Mouse (Mus musculus): Measurements from ENCODE around the gene Lrrc8a.

Gene Lrrc8a

GRCm38 (mm10) chr2:30261921-30262839 is 24.7 kb downstream of the Lrrc8a start:
- DNase-seq (ENCODE audit: low spot score): no peak

DNA sequence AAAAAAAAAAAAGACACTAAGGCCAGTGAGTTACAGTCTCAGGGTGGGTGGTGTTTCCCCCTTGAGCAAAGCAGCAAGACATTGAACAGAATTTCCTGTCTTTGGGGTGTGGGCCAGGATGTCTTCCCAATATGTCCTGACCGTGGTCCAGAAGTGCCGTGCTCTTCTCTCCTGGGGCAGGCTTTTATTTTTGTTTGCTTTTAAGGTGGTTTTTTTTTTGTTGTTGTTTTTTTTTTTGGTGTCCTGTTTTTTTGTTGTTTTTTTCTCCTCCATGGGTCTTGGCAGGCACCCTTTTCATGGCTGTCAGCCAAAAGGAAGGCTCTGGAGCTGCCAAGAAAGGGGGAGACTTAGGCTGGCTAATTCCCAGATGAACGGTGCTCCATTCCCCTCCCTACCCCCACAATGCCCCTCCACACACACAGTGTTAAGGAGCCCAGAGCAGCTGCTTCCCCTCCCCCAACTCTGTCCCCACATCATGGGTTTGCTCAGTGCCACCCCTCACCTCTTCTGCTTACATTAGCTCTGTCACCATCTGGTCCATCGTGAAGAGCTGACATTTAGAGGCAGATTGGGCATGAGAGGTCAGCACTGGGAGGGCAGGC is 25.4 kb downstream of the Lrrc8a start:
- DNase-seq (ENCODE audit: low spot score): no peak

- DNase-seq (ENCODE audit: low spot score): no peak
Measured at GRCm38 (mm10) chr2:30263811-30264210, 26.3 kb downstream of the Lrrc8a start.

GRCm38 (mm10) chr2:30264671-30265519 is 27.4 kb downstream of the Lrrc8a start:
- no peak for DNase-seq (ENCODE audit: low spot score)

GRCm38 (mm10) chr2:30265767-30266253 is 28.3 kb downstream of the Lrrc8a start, which contains the start of gene Phyhd1:
Gene Phyhd1 (plus strand): TSS chr2:30266203.
- DNase-seq (ENCODE audit: low spot score): no peak

- no peak for DNase-seq (ENCODE audit: low spot score)
Measured at GRCm38 (mm10) chr2:30266392-30266941, 29.0 kb downstream of the Lrrc8a start.

DNA sequence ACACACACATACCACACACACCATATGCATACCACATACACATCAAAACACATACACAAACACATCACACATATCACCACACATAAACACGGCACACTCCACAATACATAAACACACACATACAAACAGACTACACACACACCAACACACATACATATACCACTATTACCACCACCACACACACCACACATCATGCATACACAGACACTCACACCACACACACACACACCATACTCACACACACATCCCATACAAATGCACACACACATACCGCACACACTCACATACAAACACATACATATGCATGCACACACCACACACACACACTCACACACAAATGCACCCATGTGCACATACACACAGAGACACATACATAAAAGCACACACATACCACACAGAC is 30.0 kb downstream of the Lrrc8a start:
- no peak for DNase-seq (ENCODE audit: low spot score)

DNA sequence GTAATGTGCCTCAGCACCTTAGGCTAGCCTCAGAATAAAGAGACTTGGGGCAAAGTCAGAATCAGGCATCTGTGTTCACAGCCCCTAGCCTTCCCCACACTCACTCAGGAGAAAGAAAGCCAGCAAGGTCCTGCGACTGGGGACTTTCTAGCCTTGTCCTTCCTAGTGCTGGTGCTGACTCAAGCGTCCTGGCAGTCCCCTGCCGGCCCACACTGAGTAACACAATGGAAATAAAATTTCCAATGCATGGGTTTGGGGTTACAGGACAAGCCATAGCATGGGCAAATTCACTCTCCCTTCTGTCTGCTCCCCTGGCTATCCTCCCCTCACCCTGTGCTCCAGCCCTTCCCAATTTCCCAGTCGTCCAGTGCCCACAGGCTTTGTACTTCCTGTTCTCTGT is 30.9 kb downstream of the Lrrc8a start:
- DNase-seq (ENCODE audit: low spot score): no peak

DNA sequence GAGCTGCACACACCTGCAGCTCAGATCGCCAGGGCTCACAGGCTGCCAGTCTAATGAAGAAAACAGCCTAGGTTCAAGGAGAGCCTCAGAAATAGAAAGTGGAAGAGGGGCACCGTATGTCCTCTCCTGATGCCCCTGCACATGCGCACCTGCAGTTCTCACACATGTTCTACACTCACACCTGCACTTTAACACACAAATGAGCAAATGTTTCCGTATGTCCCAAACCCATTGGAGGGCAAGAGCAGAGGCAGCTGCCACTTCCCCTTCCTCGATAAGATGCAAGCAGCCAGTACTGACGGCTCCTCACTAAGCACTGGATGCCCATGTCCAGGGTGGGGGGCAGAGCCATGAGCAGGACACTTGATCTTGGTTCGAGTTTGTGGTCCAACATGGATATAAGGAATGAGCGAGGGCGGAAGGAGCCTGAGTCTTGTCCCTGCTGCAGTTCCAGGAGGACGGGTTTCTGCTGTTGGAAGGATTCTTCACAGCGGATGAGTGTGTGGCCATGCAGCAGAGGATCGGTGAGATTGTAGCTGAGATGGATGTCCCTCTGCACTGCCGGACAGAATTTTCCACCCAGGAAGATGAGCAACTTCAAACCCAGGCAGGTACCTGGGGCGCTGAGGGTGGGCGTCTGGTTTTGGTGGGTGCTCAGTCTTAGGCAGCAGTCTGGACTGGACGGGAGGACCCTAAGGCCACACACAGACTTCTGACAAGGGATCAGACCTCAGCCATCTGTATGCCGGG is 31.9 kb downstream of the Lrrc8a start:
- DNase-seq (ENCODE audit: low spot score): no peak

DNA sequence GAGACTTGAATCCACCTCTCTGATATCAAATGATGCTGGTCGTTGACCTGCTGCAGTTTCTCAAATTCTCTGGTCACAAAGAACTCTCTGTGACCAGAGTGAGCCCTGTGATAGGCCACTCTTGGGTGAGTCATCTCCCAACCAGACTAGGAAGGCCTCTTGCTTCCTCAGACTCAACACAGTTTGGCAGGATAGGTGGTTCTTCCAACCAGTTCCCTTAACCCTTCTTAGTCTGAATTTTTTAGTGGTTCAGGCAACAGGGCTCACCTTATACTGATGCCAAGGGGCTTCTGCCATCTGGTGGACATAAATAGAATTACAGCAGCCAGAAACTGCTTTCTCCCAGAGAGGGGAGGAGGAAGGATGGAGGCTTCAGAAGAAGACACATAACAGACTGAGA is 32.6 kb downstream of the Lrrc8a start:
- peak; percentile 73 for DNase-seq (ENCODE audit: low spot score)

- DNase-seq (ENCODE audit: low spot score): no peak
Measured at GRCm38 (mm10) chr2:30280743-30281142, 43.2 kb downstream of the Lrrc8a start, which contains the start of gene Gm28038. Gene Gm28038 (plus strand): TSS chr2:30281043.

GRCm38 (mm10) chr2:30281651-30282050 is 44.1 kb downstream of the Lrrc8a start:
- DNase-seq (ENCODE audit: low spot score): no peak

DNA sequence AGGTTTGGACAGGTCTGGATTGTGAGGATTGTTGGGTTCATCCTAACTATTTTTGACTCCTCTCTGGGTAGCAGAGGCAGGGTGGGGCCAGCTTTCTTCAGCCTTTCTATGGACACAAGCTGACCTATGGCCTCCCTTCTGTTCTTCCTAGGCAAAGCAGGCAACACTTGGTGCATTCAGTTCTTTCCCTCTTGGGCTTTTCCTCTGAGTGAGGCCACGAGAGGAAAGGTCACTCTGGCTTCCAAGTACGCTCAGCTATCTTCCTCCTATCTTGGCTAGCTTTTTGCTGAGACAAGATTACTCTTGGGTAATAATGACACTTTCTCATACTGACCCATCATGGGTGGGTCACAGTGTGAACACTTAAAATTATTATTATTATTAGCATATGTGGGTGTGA is 45.7 kb downstream of the Lrrc8a start:
- no peak for DNase-seq (ENCODE audit: low spot score)

GRCm38 (mm10) chr2:30285004-30285403 is 47.5 kb downstream of the Lrrc8a start:
- no peak for DNase-seq (ENCODE audit: low spot score)

DNA sequence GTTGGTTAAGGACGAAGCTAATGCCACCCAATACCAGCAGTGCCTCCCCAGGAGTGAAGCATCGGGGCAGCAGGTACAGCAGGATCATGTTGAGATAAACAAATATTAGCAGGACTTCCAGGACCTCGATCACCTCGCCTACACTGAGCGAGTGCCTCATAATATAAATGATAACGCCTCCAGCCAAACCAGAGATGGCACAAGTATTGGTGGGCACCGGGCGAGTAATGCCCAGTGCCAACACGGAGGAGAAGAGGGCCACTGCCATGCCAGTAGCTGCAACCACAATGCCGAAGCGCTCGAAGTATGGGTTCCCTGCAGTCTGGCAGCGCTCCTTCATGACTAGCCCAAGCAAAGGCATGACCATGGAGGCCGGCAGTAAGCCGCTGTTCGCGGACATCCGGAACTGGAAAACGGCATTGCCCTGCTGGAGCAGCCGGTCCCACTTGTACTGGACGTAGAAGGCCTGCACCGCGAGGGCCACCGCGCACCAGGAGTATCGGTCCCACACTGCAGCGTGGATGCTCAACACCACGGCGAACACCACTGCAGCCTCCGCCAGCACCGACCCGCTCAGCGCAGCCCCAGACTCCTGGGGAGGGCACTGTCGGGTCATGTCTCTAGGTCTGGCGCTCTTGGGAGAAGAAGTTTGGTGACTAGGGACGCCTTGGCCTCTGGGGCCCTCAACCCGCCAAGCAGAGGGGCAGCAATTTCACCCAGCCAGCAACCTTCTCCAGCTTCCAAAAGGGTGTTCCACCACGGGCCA is 48.1 kb downstream of the Lrrc8a start:
- DNase-seq (ENCODE audit: low spot score): no peak

DNA sequence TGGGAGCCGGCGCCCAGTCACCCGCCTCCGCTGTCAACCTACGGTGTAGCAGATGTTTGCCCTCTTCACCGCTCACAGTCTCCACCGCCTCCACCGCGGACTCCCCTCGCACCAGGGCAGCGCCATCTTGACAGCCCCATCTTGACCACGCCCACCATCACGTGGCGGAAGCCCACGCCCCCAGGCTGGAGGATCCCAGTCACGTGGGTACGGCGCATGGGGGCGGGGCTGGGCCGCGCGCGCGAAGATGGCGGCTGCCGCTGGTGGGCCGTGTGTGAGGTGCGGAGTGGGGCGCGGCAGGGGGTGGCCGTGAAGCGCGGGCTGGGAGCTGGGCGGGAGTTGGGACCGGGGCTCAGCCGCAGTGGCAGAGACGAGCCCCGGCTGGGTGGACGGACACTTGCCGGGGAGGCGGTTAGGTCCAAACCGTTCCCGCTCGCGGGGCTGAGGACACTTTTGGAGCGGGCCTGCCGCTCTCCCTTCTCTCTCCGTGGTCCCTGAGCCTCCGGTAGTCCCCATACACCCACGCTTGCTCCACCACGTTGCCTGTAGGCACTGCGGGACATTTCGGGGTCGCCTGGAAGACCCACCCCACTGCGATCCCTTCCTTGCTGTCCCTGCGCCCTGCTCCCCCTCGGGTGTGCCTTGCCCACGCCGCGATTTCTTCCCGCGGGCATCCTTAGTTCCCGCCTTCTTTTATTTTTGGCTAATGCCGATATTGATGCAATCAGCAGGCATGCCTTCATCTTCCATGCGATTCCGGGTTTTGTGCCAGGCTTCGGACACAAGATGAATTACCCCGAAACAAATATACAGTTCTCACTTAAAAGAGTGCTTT is 48.9 kb downstream of the Lrrc8a start, which contains the start of the genes Dolk and Nup188:
Gene Dolk, minus strand, starts transcription at position 143 of the 835 bp plus-strand sequence.
Gene Nup188, plus strand, starts transcription at position 206 of the 835 bp plus-strand sequence.
- DNase-seq (ENCODE audit: low spot score): peak; percentile 96

DNA sequence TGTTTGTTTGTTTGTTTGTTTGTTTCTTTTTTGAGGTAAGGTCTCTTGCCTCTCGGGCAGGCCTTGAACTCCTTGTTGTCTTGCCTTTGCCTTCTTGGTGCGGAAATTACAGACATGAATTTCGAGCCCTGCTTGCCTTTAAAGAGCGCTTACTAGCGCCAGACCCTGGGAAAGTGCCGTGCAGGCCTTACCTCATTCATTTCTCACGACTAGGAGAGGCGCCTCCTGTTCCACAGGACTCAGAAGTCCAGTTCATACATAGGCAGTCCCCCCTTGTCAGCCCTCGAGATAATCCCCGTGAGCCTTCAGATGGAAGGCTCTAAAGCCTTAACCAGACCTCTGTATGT is 49.5 kb downstream of the Lrrc8a start:
- DNase-seq (ENCODE audit: low spot score): peak; percentile 20

GRCm38 (mm10) chr2:30299525-30299924 is 62.0 kb downstream of the Lrrc8a start:
- DNase-seq (ENCODE audit: low spot score): no peak

DNA sequence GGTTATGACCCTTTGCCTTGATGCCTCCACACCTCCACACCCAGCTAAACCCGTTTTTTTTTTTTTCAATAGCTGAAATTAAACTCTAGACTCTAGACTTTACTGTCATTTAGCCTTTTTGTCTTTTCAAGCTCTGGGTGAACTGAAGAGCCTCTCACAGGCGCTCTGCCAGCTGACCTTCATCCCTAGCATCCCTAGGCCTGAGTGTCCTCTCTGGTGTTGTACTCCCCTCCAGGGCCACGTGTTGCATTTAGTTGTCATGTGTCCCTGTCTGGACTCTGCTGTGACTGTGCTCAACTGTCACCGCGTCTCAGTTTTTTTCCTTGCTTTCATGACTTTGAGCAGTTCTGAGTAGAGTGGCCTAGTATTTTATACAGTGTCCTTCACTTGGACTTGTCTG is 62.5 kb downstream of the Lrrc8a start:
- no peak for DNase-seq (ENCODE audit: low spot score)
